Comparison of ENCODE assay signal across 26 mouse cellular contexts in genomic region chr9:42273682-42274296, GRCm38 (mm10). TPM values are rescaled to one million over a fixed set of nuclear protein-coding genes. Genes with fewer than 3 reads are reported as not detected.
DNase-seq lines count a peak whose midpoint lies in the region; ATAC-seq and TF ChIP-seq lines count a peak whose summit lies in the region.
"Had no signal": no experiment of that assay in that cellular context is flagged by ENCODE, and none has a peak within 500 bp of the region (broad histone marks: within the 10 kb centered on the region; RNA-seq: fewer than 3 reads in every experiment).

No protein-coding gene starts in this region.

- WGBS in liver, adult 2 months = 25% methylated on average over 6 of the region's 6 CpGs
- WGBS in liver, embryonic 11.5 days = 76% methylated on average over 6 of the region's 6 CpGs

- DNase-seq in adrenal gland, adult 2 months = peak; percentile 53
- no peak for DNase-seq in adrenal gland, postnatal 14 days
- peak; percentile 77 for DNase-seq in liver, adult 2 months (ENCODE audit: extremely low read depth, low read depth, low spot score)
- no peak for DNase-seq in liver, embryonic 11.5 days (ENCODE audit: low spot score)
- DNase-seq in 3T3-L1 (ENCODE audit: low read depth, low spot score) = peak; percentile 64
- no peak for DNase-seq in gastrocnemius, postnatal 10 days
- DNase-seq: adrenal gland, postnatal 25 days; cerebellum, adult 11-12 months; cerebellum, adult 8-10 months; cerebellum, postnatal 10 days; cerebellum, postnatal 36 days; forebrain, postnatal 0 days; gastrocnemius, adult 2 months; gastrocnemius, postnatal 25 days; heart, postnatal 10 days; heart, postnatal 36 days; kidney, adult 18-20 months had no signal

- H3K27me3 ChIP-seq in liver, adult 2 months (ENCODE audit: control insufficient read depth, insufficient read depth, low read length) = no peaks in the 10 kb centered on the region
- H3K27me3 ChIP-seq in liver, embryonic 11.5 days (replicated peaks; ENCODE audit: control insufficient read depth, insufficient read depth, low read length) = no peaks in the 10 kb centered on the region
- H3K27me3 ChIP-seq: heart, embryonic 12.5 days; heart, embryonic 15.5 days had no signal

- no peak for TF ChIP-seq POLR2A in liver, adult 2 months (IDR thresholded peaks at IDR 0.05; ENCODE audit: extremely low read depth, insufficient read depth, low read length)
- TF ChIP-seq POLR2A in embryonic fibroblast, embryonic 13.5 days (IDR thresholded peaks at IDR 0.05; ENCODE audit: low read depth, low read length) = no peak

- no peak for ATAC-seq in liver, embryonic 11.5 days (replicated peaks; ENCODE audit: low FRiP score)
- ATAC-seq: forebrain, embryonic 14.5 days; forebrain, postnatal 0 days; hindbrain, postnatal 0 days; inflammation-experienced regulatory T-cells, adult 6 months; intestine, embryonic 16.5 days had no signal

- H3K4me3 ChIP-seq in liver, adult 2 months (ENCODE audit: insufficient read depth, low read depth, low read length) = peak overlapping the region; percentile 3
- H3K4me3 ChIP-seq in liver, embryonic 11.5 days (ENCODE audit: low read depth, low read length) = no peak overlapping the region
- H3K4me3 ChIP-seq in embryonic fibroblast, embryonic 13.5 days (ENCODE audit: insufficient read depth, low read length) = no peak overlapping the region
- H3K4me3 ChIP-seq: gastrocnemius, adult 2 months; heart, embryonic 12.5 days; heart, embryonic 15.5 days had no signal

- peak overlapping the region; percentile 94 for H3K27ac ChIP-seq in liver, adult 2 months (replicated peaks; ENCODE audit: insufficient read depth, low read depth, low read length)
- H3K27ac ChIP-seq in liver, embryonic 11.5 days (ENCODE audit: low read depth, low read length) = no peak overlapping the region
- peak overlapping the region; percentile 83 for H3K27ac ChIP-seq in embryonic fibroblast, embryonic 13.5 days (ENCODE audit: insufficient read depth, low read length)
- H3K27ac ChIP-seq: heart, embryonic 15.5 days; hindbrain, embryonic 14.5 days; hindbrain, postnatal 0 days had no signal

- no peaks in the 10 kb centered on the region for H3K9me3 ChIP-seq in liver, embryonic 11.5 days (ENCODE audit: control insufficient read depth, low read length)
- H3K9me3 ChIP-seq: G1E; heart, embryonic 12.5 days; heart, embryonic 15.5 days had no signal

- H3K9ac ChIP-seq in liver, adult 2 months (ENCODE audit: low read depth, low read length) = peak overlapping the region; percentile 76
- no peak overlapping the region for H3K9ac ChIP-seq in liver, embryonic 11.5 days (ENCODE audit: low read depth, low read length)
- H3K9ac ChIP-seq: forebrain, postnatal 0 days; heart, embryonic 12.5 days; heart, embryonic 15.5 days; hindbrain, embryonic 14.5 days had no signal

- H3K4me2 ChIP-seq in liver, embryonic 11.5 days = no peak overlapping the region
- H3K4me2 ChIP-seq: heart, embryonic 12.5 days; heart, embryonic 15.5 days; hindbrain, embryonic 14.5 days had no signal

- no peak for TF ChIP-seq CTCF in liver, adult 2 months (IDR thresholded peaks at IDR 0.05; ENCODE audit: low read depth, low read length)
- TF ChIP-seq CTCF in embryonic fibroblast, embryonic 13.5 days (IDR thresholded peaks at IDR 0.05; ENCODE audit: borderline replicate concordance, insufficient read depth, low read length) = no peak

- H3K79me2 ChIP-seq in liver, adult 2 months (ENCODE audit: control insufficient read depth, insufficient read depth, low read length) = 0 out of 2 replicates have a peak, but pooled peaks cover 4% of the 10 kb centered on the region

- peaks cover 3% of the 10 kb centered on the region; the same call in 1 of the 2 replicates for H3K36me3 ChIP-seq in liver, adult 2 months (ENCODE audit: control insufficient read depth, insufficient read depth, low read length)
- H3K36me3 ChIP-seq in liver, embryonic 11.5 days (ENCODE audit: control insufficient read depth, insufficient read depth, low read length) = no peaks in the 10 kb centered on the region
- H3K36me3 ChIP-seq: G1E; heart, embryonic 12.5 days; heart, embryonic 15.5 days had no signal

- H3K4me1 ChIP-seq in liver, adult 2 months (ENCODE audit: control insufficient read depth, insufficient read depth, low read length) = peaks cover 25% of the 10 kb centered on the region
- 0 out of 2 replicates have a peak, but pooled peaks cover 2% of the 10 kb centered on the region for H3K4me1 ChIP-seq in liver, embryonic 11.5 days (replicated peaks; ENCODE audit: control insufficient read depth, insufficient read depth, low read length)
- peaks cover 16% of the 10 kb centered on the region for H3K4me1 ChIP-seq in embryonic fibroblast, embryonic 13.5 days (ENCODE audit: control insufficient read depth, insufficient read depth, low read length)
- H3K4me1 ChIP-seq: heart, embryonic 12.5 days; heart, embryonic 15.5 days had no signal

RNA-seq across cellular contexts. Expression of gene Sc5d, which starts 9.7 kb away (rescaled TPM):
- total RNA-seq in adrenal gland, adult 2 months (2021) = 100 to 1,000 TPM in 1 of 2 experiments, 10 to 100 TPM in 1; 55.2 to 220 TPM
- polyA plus RNA-seq in adrenal gland, adult 2 months (2012; rRNA removed) = 26.2 and 55.2 TPM in 2 replicates
- total RNA-seq in adrenal gland, postnatal 14 days (2021) = 42.6 and 60.6 TPM in 2 replicates
- total RNA-seq in liver, adult 2 months (2014; rRNA removed) = 532 and 536 TPM in 2 replicates
- 652 and 777 TPM in 2 replicates for polyA plus RNA-seq in liver, adult 2 months (2012; rRNA removed)
- 71.4 and 80.4 TPM in 2 replicates for polyA plus RNA-seq in liver, embryonic 11.5 days (2014; fragmentation: Nextera tagmentation; extraction: Ambion mirVana)
- 65.9 and 80.5 TPM in 2 replicates for polyA plus RNA-seq in embryonic fibroblast, embryonic 13.5 days (2011; ENCODE audit: insufficient read length, low read depth, missing spikeins)
- total RNA-seq in gastrocnemius, postnatal 10 days (2021) = 10 to 100 TPM; 16.4 to 17.0 TPM

Comparison
In these comparisons a context has a peak if more than half of its experiments do, and no peak if none do; other contexts are left out.
1. DNase-seq: peak in adrenal gland, adult 2 months (single experiment), liver, adult 2 months (single experiment) and 3T3-L1 (single experiment); none in adrenal gland, postnatal 14 days (single experiment), liver, embryonic 11.5 days (single experiment) and gastrocnemius, postnatal 10 days (single experiment).